26 mouse cellular contexts compared by ENCODE assay signal in genomic region chr3:127101326-127101725, GRCm38 (mm10).
DNase-seq lines count a peak whose midpoint lies in the region; ATAC-seq and TF ChIP-seq lines count a peak whose summit lies in the region.
"Had no signal": no experiment of that assay in that cellular context is flagged by ENCODE, and none has a peak within 500 bp of the region (broad histone marks: within the 10 kb centered on the region; RNA-seq: fewer than 3 reads in every experiment).

No protein-coding gene starts in this region.

- no peak for DNase-seq in forebrain, embryonic 14.5 days (ENCODE audit: low spot score)
- no peak for DNase-seq in hindbrain, postnatal 0 days (ENCODE audit: low spot score)
- DNase-seq in midbrain, embryonic 11.5 days (ENCODE audit: low spot score, missing footprints): peak; percentile 47
- DNase-seq: adrenal gland, adult 8-10 months; adrenal gland, postnatal 25 days; cerebellum, adult 11-12 months; cerebellum, adult 8-10 months; cerebellum, postnatal 10 days; cerebellum, postnatal 36 days; embryo, embryonic 11 days; gastrocnemius, adult 2 months; gastrocnemius, postnatal 14 days; heart, adult 18-20 months; heart, postnatal 10 days; heart, postnatal 36 days had no signal

- no peaks in the 10 kb centered on the region for H3K27me3 ChIP-seq in forebrain, embryonic 14.5 days (replicated peaks; ENCODE audit: control insufficient read depth, insufficient read depth, low read length)
- no peaks in the 10 kb centered on the region for H3K27me3 ChIP-seq in forebrain, embryonic 13.5 days
- H3K27me3 ChIP-seq in hindbrain, embryonic 12.5 days: no peaks in the 10 kb centered on the region
- H3K27me3 ChIP-seq in hindbrain, postnatal 0 days (ENCODE audit: insufficient read depth, low read length): no peaks in the 10 kb centered on the region
- no peaks in the 10 kb centered on the region for H3K27me3 ChIP-seq in midbrain, embryonic 11.5 days (ENCODE audit: control insufficient read depth, insufficient read depth, low read length)
- no peaks in the 10 kb centered on the region for H3K27me3 ChIP-seq in midbrain, embryonic 13.5 days
- H3K27me3 ChIP-seq in neural tube, embryonic 14.5 days (ENCODE audit: control insufficient read depth, insufficient read depth, low read length): no peaks in the 10 kb centered on the region
- H3K27me3 ChIP-seq: embryonic facial prominence, embryonic 13.5 days; heart, embryonic 12.5 days; heart, embryonic 15.5 days had no signal

- H3K27ac ChIP-seq in forebrain, embryonic 14.5 days (ENCODE audit: low read depth, low read length): no peak overlapping the region
- no peak overlapping the region for H3K27ac ChIP-seq in forebrain, embryonic 13.5 days
- H3K27ac ChIP-seq in hindbrain, embryonic 12.5 days: no peak overlapping the region
- no peak overlapping the region for H3K27ac ChIP-seq in hindbrain, postnatal 0 days
- H3K27ac ChIP-seq in midbrain, embryonic 11.5 days (ENCODE audit: low read depth, low read length): no peak overlapping the region
- no peak overlapping the region for H3K27ac ChIP-seq in midbrain, embryonic 13.5 days
- no peak overlapping the region for H3K27ac ChIP-seq in neural tube, embryonic 14.5 days (ENCODE audit: low read depth, low read length)
- H3K27ac ChIP-seq: embryonic facial prominence, embryonic 10.5 days; embryonic facial prominence, embryonic 13.5 days; gastrocnemius, adult 2 months; heart, embryonic 15.5 days had no signal

- no peak overlapping the region for H3K9ac ChIP-seq in forebrain, embryonic 14.5 days (ENCODE audit: low read length)
- H3K9ac ChIP-seq in forebrain, embryonic 13.5 days: no peak overlapping the region
- H3K9ac ChIP-seq in hindbrain, embryonic 12.5 days: no peak overlapping the region
- H3K9ac ChIP-seq in hindbrain, postnatal 0 days (replicated peaks; ENCODE audit: low read length): no peak overlapping the region
- no peak overlapping the region for H3K9ac ChIP-seq in midbrain, embryonic 11.5 days (ENCODE audit: low read length)
- no peak overlapping the region for H3K9ac ChIP-seq in midbrain, embryonic 13.5 days (replicated peaks)
- H3K9ac ChIP-seq in neural tube, embryonic 14.5 days (replicated peaks; ENCODE audit: low read depth, low read length): no peak overlapping the region
- H3K9ac ChIP-seq: embryonic facial prominence, embryonic 13.5 days; heart, embryonic 12.5 days; heart, embryonic 15.5 days had no signal

- H3K4me3 ChIP-seq in forebrain, embryonic 14.5 days (ENCODE audit: low read depth, low read length): no peak overlapping the region
- H3K4me3 ChIP-seq in forebrain, embryonic 13.5 days: no peak overlapping the region
- no peak overlapping the region for H3K4me3 ChIP-seq in hindbrain, embryonic 12.5 days
- H3K4me3 ChIP-seq in hindbrain, postnatal 0 days (ENCODE audit: low read length): no peak overlapping the region
- no peak overlapping the region for H3K4me3 ChIP-seq in midbrain, embryonic 11.5 days (ENCODE audit: low read depth, low read length)
- no peak overlapping the region for H3K4me3 ChIP-seq in midbrain, embryonic 13.5 days (replicated peaks)
- no peak overlapping the region for H3K4me3 ChIP-seq in neural tube, embryonic 14.5 days (ENCODE audit: low read depth, low read length)
- H3K4me3 ChIP-seq: embryonic facial prominence, embryonic 10.5 days; embryonic facial prominence, embryonic 13.5 days; erythroblast, embryonic 14.5 days; gastrocnemius, adult 2 months; heart, embryonic 12.5 days; heart, embryonic 15.5 days had no signal

- WGBS in forebrain, embryonic 14.5 days: 100% methylated on average over 1 of the region's 1 CpGs
- WGBS in forebrain, embryonic 13.5 days: 100% methylated on average over 1 of the region's 1 CpGs
- WGBS in hindbrain, embryonic 12.5 days: 100% methylated on average over 1 of the region's 1 CpGs
- 90% methylated on average over 1 of the region's 1 CpGs for WGBS in hindbrain, postnatal 0 days
- 94% methylated on average over 1 of the region's 1 CpGs for WGBS in midbrain, embryonic 11.5 days
- 100% methylated on average over 1 of the region's 1 CpGs for WGBS in midbrain, embryonic 13.5 days
- 95% methylated on average over 1 of the region's 1 CpGs for WGBS in neural tube, embryonic 14.5 days

- no peak overlapping the region for H3K4me2 ChIP-seq in forebrain, embryonic 14.5 days (ENCODE audit: low read length)
- H3K4me2 ChIP-seq in forebrain, embryonic 13.5 days: no peak overlapping the region
- H3K4me2 ChIP-seq in hindbrain, embryonic 12.5 days (replicated peaks): no peak overlapping the region
- no peak overlapping the region for H3K4me2 ChIP-seq in hindbrain, postnatal 0 days (ENCODE audit: low read depth, low read length)
- no peak overlapping the region for H3K4me2 ChIP-seq in midbrain, embryonic 11.5 days
- H3K4me2 ChIP-seq in midbrain, embryonic 13.5 days (replicated peaks): no peak overlapping the region
- H3K4me2 ChIP-seq in neural tube, embryonic 14.5 days (ENCODE audit: low read depth, low read length): no peak overlapping the region
- H3K4me2 ChIP-seq: embryonic facial prominence, embryonic 13.5 days; heart, embryonic 12.5 days; heart, embryonic 15.5 days had no signal

- no peaks in the 10 kb centered on the region for H3K36me3 ChIP-seq in forebrain, embryonic 14.5 days (ENCODE audit: control insufficient read depth, insufficient read depth, low read length)
- 0 out of 2 replicates have a peak, but pooled peaks cover 8% of the 10 kb centered on the region for H3K36me3 ChIP-seq in forebrain, embryonic 13.5 days (ENCODE audit: poor library complexity, severe bottlenecking)
- H3K36me3 ChIP-seq in hindbrain, embryonic 12.5 days: no peaks in the 10 kb centered on the region
- no peaks in the 10 kb centered on the region for H3K36me3 ChIP-seq in hindbrain, postnatal 0 days (ENCODE audit: insufficient read depth, low read length)
- no peaks in the 10 kb centered on the region for H3K36me3 ChIP-seq in midbrain, embryonic 11.5 days (ENCODE audit: control insufficient read depth, insufficient read depth, low read length)
- peaks cover 17% of the 10 kb centered on the region for H3K36me3 ChIP-seq in midbrain, embryonic 13.5 days
- H3K36me3 ChIP-seq in neural tube, embryonic 14.5 days (ENCODE audit: control insufficient read depth, insufficient read depth, low read length): no peaks in the 10 kb centered on the region
- H3K36me3 ChIP-seq: embryonic facial prominence, embryonic 10.5 days; embryonic facial prominence, embryonic 13.5 days; heart, embryonic 12.5 days; heart, embryonic 15.5 days had no signal

- no peaks in the 10 kb centered on the region for H3K9me3 ChIP-seq in forebrain, embryonic 14.5 days (replicated peaks; ENCODE audit: control insufficient read depth, low read length)
- no peaks in the 10 kb centered on the region for H3K9me3 ChIP-seq in forebrain, embryonic 13.5 days (replicated peaks)
- no peaks in the 10 kb centered on the region for H3K9me3 ChIP-seq in hindbrain, embryonic 12.5 days (replicated peaks)
- no peaks in the 10 kb centered on the region for H3K9me3 ChIP-seq in hindbrain, postnatal 0 days (ENCODE audit: low read length)
- no peaks in the 10 kb centered on the region for H3K9me3 ChIP-seq in midbrain, embryonic 11.5 days (ENCODE audit: control insufficient read depth, low read length)
- no peaks in the 10 kb centered on the region for H3K9me3 ChIP-seq in midbrain, embryonic 13.5 days
- no peaks in the 10 kb centered on the region for H3K9me3 ChIP-seq in neural tube, embryonic 14.5 days (ENCODE audit: control insufficient read depth, low read length)
- H3K9me3 ChIP-seq: embryonic facial prominence, embryonic 13.5 days; heart, embryonic 12.5 days; heart, embryonic 15.5 days had no signal

- no peaks in the 10 kb centered on the region for H3K4me1 ChIP-seq in forebrain, embryonic 14.5 days (ENCODE audit: control insufficient read depth, insufficient read depth, low read length)
- no peaks in the 10 kb centered on the region for H3K4me1 ChIP-seq in forebrain, embryonic 13.5 days
- H3K4me1 ChIP-seq in hindbrain, embryonic 12.5 days: no peaks in the 10 kb centered on the region
- no peaks in the 10 kb centered on the region for H3K4me1 ChIP-seq in hindbrain, postnatal 0 days (ENCODE audit: insufficient read depth, low read length)
- H3K4me1 ChIP-seq in midbrain, embryonic 11.5 days (ENCODE audit: control insufficient read depth, insufficient read depth, low read length): no peaks in the 10 kb centered on the region
- no peaks in the 10 kb centered on the region for H3K4me1 ChIP-seq in midbrain, embryonic 13.5 days (replicated peaks)
- H3K4me1 ChIP-seq in neural tube, embryonic 14.5 days (ENCODE audit: control insufficient read depth, insufficient read depth, low read length): no peaks in the 10 kb centered on the region
- H3K4me1 ChIP-seq: embryonic facial prominence, embryonic 10.5 days; embryonic facial prominence, embryonic 13.5 days; heart, embryonic 12.5 days; heart, embryonic 15.5 days had no signal

- no peak for TF ChIP-seq CTCF in hindbrain, postnatal 0 days (IDR thresholded peaks at IDR 0.05; ENCODE audit: low read depth)

- 0 out of 2 replicates have a peak, but pooled peaks have one; percentile 37 for ATAC-seq in forebrain, embryonic 14.5 days
- ATAC-seq in forebrain, embryonic 13.5 days: no peak
- 0 out of 2 replicates have a peak, but pooled peaks have one; percentile 43 for ATAC-seq in hindbrain, embryonic 12.5 days (ENCODE audit: low FRiP score)
- no peak for ATAC-seq in hindbrain, postnatal 0 days
- ATAC-seq in midbrain, embryonic 11.5 days (ENCODE audit: low FRiP score): no peak
- no peak for ATAC-seq in midbrain, embryonic 13.5 days
- peak; percentile 51; the same call in 1 of the 2 replicates for ATAC-seq in neural tube, embryonic 14.5 days (ENCODE audit: low read depth)
- ATAC-seq: activated CD4-positive, CD25-positive, alpha-beta regulatory T cell, adult 4 months; forebrain, embryonic 16.5 days had no signal

Comparison
In these comparisons a context has a peak if more than half of its experiments do, and no peak if none do; other contexts are left out.
1. ATAC-seq: peak in forebrain, embryonic 14.5 days (single experiment), hindbrain, embryonic 12.5 days (single experiment) and neural tube, embryonic 14.5 days (single experiment); none in forebrain, embryonic 13.5 days (single experiment), hindbrain, postnatal 0 days (single experiment), midbrain, embryonic 11.5 days (single experiment) and midbrain, embryonic 13.5 days (single experiment).